Mouse (Mus musculus): ENCODE measurements around the gene Phldb2. TPM values are rescaled to one million over a fixed set of nuclear protein-coding genes. Genes with fewer than 3 reads are reported as not detected.

Phldb2 gene
- 1 to 10 TPM; 2.6 to 4.1 TPM for total RNA-seq (2023)

GRCm38 (mm10) chr16:45953394-45953793, at the start of gene Phldb2:
Gene Phldb2 (minus strand): TSS chr16:45953598.

GRCm38 (mm10) chr16:45742615-45743476, 210.6 kb downstream of the Phldb2 start, which contains the start of gene Abhd10:
Gene Abhd10 (minus strand): TSS chr16:45742955.

GRCm38 (mm10) chr16:45724061-45724741, 229.2 kb downstream of the Phldb2 start, which contains the start of gene Tagln3:
Gene Tagln3 (minus strand): TSS chr16:45724608.

Other genes starting within 250 kb of the Phldb2 start
- under 1 TPM in 1 of 2 experiments, not detected in 1; 0.77 TPM for gene Tagln3, start 229.0 kb downstream of the Phldb2 start, total RNA-seq (2023)
- gene Abhd10, start 210.6 kb downstream of the Phldb2 start, total RNA-seq (2023), result 10 to 100 TPM; 16.9 to 19.0 TPM
- gene Plcxd2, start 56.6 kb upstream of the Phldb2 start, total RNA-seq (2023), result 1 to 10 TPM; 1.0 to 1.2 TPM
- under 1 TPM in 1 of 2 experiments, not detected in 1; 0.18 TPM for gene Cd96, start 166.7 kb upstream of the Phldb2 start, total RNA-seq (2023)
- gene Gm4737, start 201.5 kb upstream of the Phldb2 start, total RNA-seq (2023), result 10 to 100 TPM; 11.8 to 11.9 TPM